Mouse (Mus musculus): Measurements from ENCODE around the gene Pkd2. TPM values are rescaled to one million over a fixed set of nuclear protein-coding genes. Genes with fewer than 3 reads are reported as not detected.
"Not testable (repeated sequence)": the region's sequence is repeated elsewhere in the genome, so short reads cannot be mapped to it uniquely, and the experiment has no call there.

Pkd2 gene
- polyA plus RNA-seq, 1 experiment: 34.8 TPM

- H3K4me3 ChIP-seq (replicated peaks; ENCODE audit: insufficient read depth, low read depth, low read length): no peak overlapping the region
- H3K27me3 ChIP-seq (ENCODE audit: control insufficient read depth, insufficient read depth, low read length): no peaks in the 10 kb centered on the region
- no peaks in the 10 kb centered on the region; the same call in 1 of the 2 replicates for H3K4me1 ChIP-seq (ENCODE audit: control insufficient read depth, insufficient read depth, low read length)
- no peak for TF ChIP-seq POLR2A (IDR thresholded peaks at IDR 0.05; ENCODE audit: borderline replicate concordance, insufficient read depth, low read length)
- TF ChIP-seq CTCF (IDR thresholded peaks at IDR 0.05; ENCODE audit: borderline replicate concordance, insufficient read depth, low read depth, low read length): no peak
- no peak overlapping the region for H3K27ac ChIP-seq (ENCODE audit: insufficient read depth, low read length)
- DNase-seq: no peak
- WGBS: 69% methylated on average over 6 of the region's 6 CpGs
Measured at GRCm38 (mm10) chr5:104433968-104434565, 25.2 kb upstream of the Pkd2 start.

- DNase-seq: no peak
- Histone ChIP-seq H3K4me1 (ENCODE audit: control insufficient read depth, insufficient read depth, low read length) (no peaks in the 10 kb centered on the region; the same call in 1 of the 2 replicates), H3K4me3 (replicated peaks; ENCODE audit: insufficient read depth, low read depth, low read length) (no peak within 1 kb of the TSS), H3K27me3 (ENCODE audit: control insufficient read depth, insufficient read depth, low read length) (no peaks in the 10 kb centered on the region), H3K27ac (ENCODE audit: insufficient read depth, low read length) (no peak within 1 kb of the TSS)
- TF ChIP-seq POLR2A (IDR thresholded peaks at IDR 0.05; ENCODE audit: borderline replicate concordance, insufficient read depth, low read length) (no peak), CTCF (IDR thresholded peaks at IDR 0.05; ENCODE audit: borderline replicate concordance, insufficient read depth, low read depth, low read length) (no peak)
- 65% methylated on average over 7 of the region's 7 CpGs for WGBS
Measured at GRCm38 (mm10) chr5:104434835-104435301, 24.4 kb upstream of the Pkd2 start, which contains the start of gene Spp1. TSS of gene Spp1 (plus strand) at chr5:104435118.

GRCm38 (mm10) chr5:104436406-104437076 is 22.7 kb upstream of the Pkd2 start:
- TF ChIP-seq CTCF (IDR thresholded peaks at IDR 0.05; ENCODE audit: borderline replicate concordance, insufficient read depth, low read depth, low read length) (no peak), POLR2A (IDR thresholded peaks at IDR 0.05; ENCODE audit: borderline replicate concordance, insufficient read depth, low read length) (no peak)
- no peak overlapping the region for H3K4me3 ChIP-seq (replicated peaks; ENCODE audit: insufficient read depth, low read depth, low read length)
- no peaks in the 10 kb centered on the region; the same call in 1 of the 2 replicates for H3K4me1 ChIP-seq (ENCODE audit: control insufficient read depth, insufficient read depth, low read length)
- no peak overlapping the region for H3K27ac ChIP-seq (ENCODE audit: insufficient read depth, low read length)
- no peak for DNase-seq
- whole genome bisulfite sequencing: 75% methylated on average over 7 of the region's 7 CpGs
- no peaks in the 10 kb centered on the region for H3K27me3 ChIP-seq (ENCODE audit: control insufficient read depth, insufficient read depth, low read length)

GRCm38 (mm10) chr5:104442396-104442795 is 16.9 kb upstream of the Pkd2 start:
- no peaks in the 10 kb centered on the region for H3K27me3 ChIP-seq (ENCODE audit: control insufficient read depth, insufficient read depth, low read length)
- H3K4me1 ChIP-seq (ENCODE audit: control insufficient read depth, insufficient read depth, low read length): no peaks in the 10 kb centered on the region
- no peak overlapping the region for H3K4me3 ChIP-seq (replicated peaks; ENCODE audit: insufficient read depth, low read depth, low read length)
- no peak for DNase-seq
- H3K27ac ChIP-seq (ENCODE audit: insufficient read depth, low read length): no peak overlapping the region
- no peak for TF ChIP-seq CTCF (IDR thresholded peaks at IDR 0.05; ENCODE audit: borderline replicate concordance, insufficient read depth, low read depth, low read length)
- no peak for TF ChIP-seq POLR2A (IDR thresholded peaks at IDR 0.05; ENCODE audit: borderline replicate concordance, insufficient read depth, low read length)
- WGBS: 39% methylated on average over 6 of the region's 6 CpGs

- no peak overlapping the region for H3K27ac ChIP-seq (ENCODE audit: insufficient read depth, low read length)
- no peaks in the 10 kb centered on the region for H3K4me1 ChIP-seq (ENCODE audit: control insufficient read depth, insufficient read depth, low read length)
- H3K4me3 ChIP-seq (replicated peaks; ENCODE audit: insufficient read depth, low read depth, low read length): no peak overlapping the region
- no peaks in the 10 kb centered on the region for H3K27me3 ChIP-seq (ENCODE audit: control insufficient read depth, insufficient read depth, low read length)
- DNase-seq: no peak
- TF ChIP-seq CTCF (IDR thresholded peaks at IDR 0.05; ENCODE audit: borderline replicate concordance, insufficient read depth, low read depth, low read length): no peak
- TF ChIP-seq POLR2A (IDR thresholded peaks at IDR 0.05; ENCODE audit: borderline replicate concordance, insufficient read depth, low read length): no peak
- WGBS: 74% methylated on average over 1 of the region's 1 CpGs
Measured at GRCm38 (mm10) chr5:104442850-104443249, 16.4 kb upstream of the Pkd2 start.

- no peak overlapping the region for H3K4me3 ChIP-seq (replicated peaks; ENCODE audit: insufficient read depth, low read depth, low read length)
- no peaks in the 10 kb centered on the region for H3K27me3 ChIP-seq (ENCODE audit: control insufficient read depth, insufficient read depth, low read length)
- no peak overlapping the region for H3K27ac ChIP-seq (ENCODE audit: insufficient read depth, low read length)
- WGBS: 0% methylated on average over 3 of the region's 3 CpGs
- no peak for TF ChIP-seq POLR2A (IDR thresholded peaks at IDR 0.05; ENCODE audit: borderline replicate concordance, insufficient read depth, low read length)
- peak; percentile 73 for TF ChIP-seq CTCF (IDR thresholded peaks at IDR 0.05; ENCODE audit: borderline replicate concordance, insufficient read depth, low read depth, low read length)
- H3K4me1 ChIP-seq (ENCODE audit: control insufficient read depth, insufficient read depth, low read length): no peaks in the 10 kb centered on the region
- DNase-seq: peak; percentile 66 to 76
Measured at GRCm38 (mm10) chr5:104446156-104446555, 13.1 kb upstream of the Pkd2 start.

- H3K27ac ChIP-seq (ENCODE audit: insufficient read depth, low read length); DNase-seq; H3K27me3 ChIP-seq (ENCODE audit: control insufficient read depth, insufficient read depth, low read length); H3K4me3 ChIP-seq (replicated peaks; ENCODE audit: insufficient read depth, low read depth, low read length); H3K4me1 ChIP-seq (ENCODE audit: control insufficient read depth, insufficient read depth, low read length): not testable (repeated sequence)
- 50% methylated on average over 6 of the region's 6 CpGs for WGBS
Measured at GRCm38 (mm10) chr5:104448346-104448745, 10.9 kb upstream of the Pkd2 start.

GRCm38 (mm10) chr5:104449491-104449890 is 9.8 kb upstream of the Pkd2 start:
- no peaks in the 10 kb centered on the region for H3K4me1 ChIP-seq (ENCODE audit: control insufficient read depth, insufficient read depth, low read length)
- no peak overlapping the region for H3K4me3 ChIP-seq (replicated peaks; ENCODE audit: insufficient read depth, low read depth, low read length)
- WGBS: 38% methylated on average over 3 of the region's 3 CpGs
- no peak for TF ChIP-seq POLR2A (IDR thresholded peaks at IDR 0.05; ENCODE audit: borderline replicate concordance, insufficient read depth, low read length)
- TF ChIP-seq CTCF (IDR thresholded peaks at IDR 0.05; ENCODE audit: borderline replicate concordance, insufficient read depth, low read depth, low read length): no peak
- H3K27me3 ChIP-seq (ENCODE audit: control insufficient read depth, insufficient read depth, low read length): no peaks in the 10 kb centered on the region
- DNase-seq: no peak
- no peak overlapping the region for H3K27ac ChIP-seq (ENCODE audit: insufficient read depth, low read length)
